Mouse (Mus musculus) neural tube, embryonic 11.5 days (tissue): ENCODE measurements around the gene 5031439G07Rik. TPM values are rescaled to one million over a fixed set of nuclear protein-coding genes. Genes with fewer than 3 reads are reported as not detected.

Source experiments
- ATAC-seq: fragments of 200-750 bp; cut with Nextera tagmentation; 2 replicates; pipeline ENCODE4 v1.8.0; 2017; ENCODE audit warnings: moderate number of reproducible peaks, mild to moderate bottlenecking, moderate TSS enrichment, moderate library complexity; ENCODE audit not compliant: insufficient read depth, low FRiP score, low TSS enrichment
- DNase-seq: peaks from one replicate; pipeline ENCODE4 v3.0.0-alpha.2; 2015; ENCODE audit warnings: low spot score
- H3K27ac ChIP-seq: fragments of 300-500 bp; sonication (generic); 2 replicates; pipeline ENCODE4 v1.5.1; 2014; ENCODE audit warnings: low read depth, mild to moderate bottlenecking, low read length
- H3K27me3 ChIP-seq: fragments of 300-500 bp; sonication (generic); 2 replicates; pipeline ENCODE4 v1.6.1; 2014; ENCODE audit warnings: mild to moderate bottlenecking, low read length, mixed read lengths; ENCODE audit not compliant: control insufficient read depth, insufficient read depth
- H3K36me3 ChIP-seq: fragments of 300-500 bp; sonication (generic); 2 replicates; pipeline ENCODE4 v1.6.1; 2014; ENCODE audit warnings: mild to moderate bottlenecking, low read length, moderate library complexity, mixed read lengths; ENCODE audit not compliant: control insufficient read depth, insufficient read depth
- H3K4me1 ChIP-seq: fragments of 300-500 bp; sonication (generic); 2 replicates; pipeline ENCODE4 v1.6.1; 2014; ENCODE audit warnings: low read length, mixed read lengths; ENCODE audit not compliant: control insufficient read depth, insufficient read depth
- H3K4me2 ChIP-seq: fragments of 300-500 bp; sonication (generic); 2 replicates; pipeline ENCODE4 v1.6.1; 2014; ENCODE audit warnings: low read depth, mild to moderate bottlenecking, moderate library complexity
- H3K4me3 ChIP-seq: fragments of 300-500 bp; sonication (generic); 2 replicates; pipeline ENCODE4 v1.5.1; 2014; ENCODE audit warnings: low read depth, low read length
- H3K9ac ChIP-seq: fragments of 300-500 bp; sonication (generic); 2 replicates; pipeline ENCODE4 v1.6.1; 2014; ENCODE audit warnings: mild to moderate bottlenecking, low read length
- H3K9me3 ChIP-seq: fragments of 300-500 bp; sonication (generic); 2 replicates; pipeline ENCODE4 v1.6.1; 2016; ENCODE audit warnings: low read length; ENCODE audit not compliant: control insufficient read depth
- WGBS: fragments of 180-500 bp; shearing (Covaris S2); extraction: QIAGEN DNeasy Blood & Tissue Kit; methylation state at CpG from one replicate; pipeline ENCODE4 v1.1.7; 2014; 5-methylcytosine and 5-hydroxymethylcytosine counted together
- polyA plus RNA-seq: library from polyadenylated mRNA; unstranded; fragments of >200 nt; fragmentation: Nextera tagmentation; extraction: Ambion mirVana; gene quantifications from 2 replicates; pipeline ENCODE4 v1.2.1, GENCODE M21; 2014

5031439G07Rik gene
- polyA plus RNA-seq, 1 experiment from 2014 or later: 39.3 TPM

DNA sequence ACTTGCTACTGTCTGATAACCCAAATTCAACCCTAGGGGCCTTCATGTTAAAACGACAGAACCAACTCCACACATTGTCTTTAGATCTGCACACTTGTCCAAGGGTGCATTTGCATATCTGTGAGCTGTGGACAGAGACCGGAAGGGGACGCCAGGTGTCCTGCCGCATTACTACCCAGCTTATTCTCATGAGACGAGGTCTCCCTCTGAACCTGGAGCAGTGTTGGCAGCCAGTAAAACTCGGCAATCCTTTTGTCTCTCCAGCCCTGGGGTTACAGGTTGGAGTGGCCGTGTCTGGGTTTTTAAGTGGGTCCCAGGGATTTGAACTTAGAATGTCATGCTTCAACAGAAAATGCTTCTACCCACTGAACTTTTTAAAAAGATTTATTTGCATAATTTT is 11.6 kb upstream of the 5031439G07Rik start:
- 70% methylated on average over 7 of the region's 7 CpGs for WGBS
- DNase-seq (no peak), ATAC-seq (no peak)
- Histone ChIP-seq H3K4me1 (no peaks in the 10 kb centered on the region), H3K9me3 (no peaks in the 10 kb centered on the region), H3K36me3 (no peaks in the 10 kb centered on the region), H3K4me3 (no peak overlapping the region), H3K27ac (no peak overlapping the region), H3K9ac (no peak overlapping the region), H3K4me2 (no peak overlapping the region), H3K27me3 (no peaks in the 10 kb centered on the region)

DNA sequence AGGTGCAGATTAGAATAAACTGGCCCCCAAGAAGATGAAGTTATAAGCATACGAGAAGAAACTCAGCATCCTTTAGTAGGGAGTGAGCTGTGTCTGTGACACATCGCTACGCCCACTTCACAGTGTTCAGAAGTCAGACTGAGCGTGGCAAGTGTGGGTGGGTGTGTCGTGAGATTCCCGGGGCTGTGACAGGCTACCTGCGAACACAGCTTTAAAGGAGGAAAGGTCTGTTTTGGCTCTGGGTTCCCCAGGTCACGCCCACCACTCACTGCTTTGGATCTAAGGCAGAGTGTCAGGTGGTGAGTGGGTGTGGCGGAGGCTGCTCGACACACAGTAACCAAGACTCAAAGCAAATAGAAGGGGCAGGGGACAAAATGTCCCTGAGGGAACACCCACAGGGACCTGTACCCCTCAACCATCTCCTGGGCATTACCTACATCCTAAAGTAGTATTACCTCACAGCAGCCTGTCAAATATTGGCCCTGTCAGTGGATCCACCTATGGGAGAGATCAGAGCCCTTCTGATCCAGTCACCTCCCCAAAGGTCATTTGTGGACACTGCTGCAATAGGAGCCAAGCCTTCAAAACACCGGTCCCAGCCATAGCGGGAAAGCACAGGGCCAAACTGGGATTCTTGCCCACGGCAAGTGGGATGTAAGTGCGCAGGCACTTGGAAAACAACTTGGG is 9.6 kb upstream of the 5031439G07Rik start:
- Histone ChIP-seq H3K9ac (no peak overlapping the region), H3K4me3 (no peak overlapping the region), H3K9me3 (no peaks in the 10 kb centered on the region), H3K27me3 (no peaks in the 10 kb centered on the region), H3K27ac (no peak overlapping the region), H3K4me1 (no peaks in the 10 kb centered on the region), H3K4me2 (no peak overlapping the region), H3K36me3 (no peaks in the 10 kb centered on the region)
- ATAC-seq (no peak), DNase-seq (no peak)
- WGBS: 74% methylated on average over 14 of the region's 14 CpGs

DNA sequence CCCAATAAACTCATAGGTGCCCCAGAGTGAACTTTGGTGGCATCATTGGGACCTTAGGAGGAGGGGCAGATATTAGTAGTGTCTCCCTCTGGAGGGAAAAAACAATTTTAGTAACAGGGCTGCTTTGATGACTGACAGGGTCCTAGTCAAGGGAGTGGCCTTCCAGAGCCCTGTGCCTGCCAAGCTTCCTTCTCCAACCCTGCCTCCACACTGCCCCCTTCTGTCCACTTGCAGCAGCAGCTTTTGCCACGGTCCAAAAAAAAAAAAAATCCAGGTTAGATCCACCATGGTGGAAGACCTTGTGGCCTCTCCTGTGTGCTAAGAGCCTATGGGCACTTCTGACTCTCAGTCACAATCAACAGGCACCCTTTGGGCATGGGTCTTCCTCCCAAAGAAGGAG is 7.6 kb upstream of the 5031439G07Rik start:
- Histone ChIP-seq H3K36me3 (no peaks in the 10 kb centered on the region), H3K4me3 (no peak overlapping the region), H3K27me3 (no peaks in the 10 kb centered on the region), H3K4me1 (no peaks in the 10 kb centered on the region), H3K4me2 (no peak overlapping the region), H3K9me3 (no peaks in the 10 kb centered on the region), H3K9ac (no peak overlapping the region), H3K27ac (no peak overlapping the region)
- WGBS: 23% methylated on average over 1 of the region's 1 CpGs
- ATAC-seq (no peak), DNase-seq (peak; percentile 56)

DNA sequence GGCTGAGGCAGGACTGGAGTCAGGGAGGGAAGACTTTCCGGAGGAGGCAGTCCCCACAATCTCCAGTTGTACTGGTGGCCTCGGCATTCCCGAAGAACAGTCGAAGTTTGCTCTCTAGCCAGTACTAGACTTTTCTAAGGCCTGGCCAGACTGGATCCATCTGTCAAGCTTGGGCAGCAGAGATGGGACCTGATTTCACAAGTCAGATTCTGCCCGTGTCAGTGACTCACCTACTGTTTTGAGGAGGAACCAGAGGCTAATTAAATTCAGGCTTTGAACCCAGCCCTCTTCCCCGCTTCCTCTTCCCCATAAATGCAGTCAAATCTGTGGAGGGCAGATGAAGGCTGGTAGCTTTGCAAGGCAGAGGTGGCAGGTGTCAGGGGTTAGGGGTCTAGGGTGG is 6.7 kb upstream of the 5031439G07Rik start:
- 44% methylated on average over 6 of the region's 6 CpGs for WGBS
- Histone ChIP-seq H3K36me3 (no peaks in the 10 kb centered on the region), H3K9ac (no peak overlapping the region), H3K27me3 (no peaks in the 10 kb centered on the region; the same call in 1 of the 2 replicates), H3K9me3 (no peaks in the 10 kb centered on the region), H3K4me3 (no peak overlapping the region), H3K27ac (no peak overlapping the region), H3K4me1 (no peaks in the 10 kb centered on the region), H3K4me2 (no peak overlapping the region)
- no peak for DNase-seq
- ATAC-seq: no peak

DNA sequence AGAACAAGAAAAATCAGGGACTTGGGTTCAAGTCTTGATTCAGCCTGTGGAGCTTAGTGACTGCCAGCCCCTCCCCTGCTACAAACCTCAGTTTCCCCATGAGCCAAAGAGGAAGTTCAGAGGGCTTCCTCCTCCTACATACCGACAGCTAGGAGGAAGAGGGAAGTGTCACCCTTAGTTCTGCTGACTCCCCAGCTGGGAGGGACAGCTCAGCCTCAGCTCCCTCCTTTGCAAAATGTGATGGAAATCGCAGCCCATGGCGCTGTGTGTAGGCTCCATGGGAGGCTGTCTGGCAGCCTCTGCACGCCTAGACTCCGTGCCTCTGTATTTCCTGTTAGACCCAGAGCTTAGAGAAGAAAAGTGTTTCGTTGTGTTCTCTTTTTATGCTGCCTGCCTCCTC is 6.1 kb upstream of the 5031439G07Rik start:
- H3K4me2 ChIP-seq: no peak overlapping the region
- WGBS: 49% methylated on average over 6 of the region's 6 CpGs
- H3K4me3 ChIP-seq: no peak overlapping the region
- ATAC-seq: no peak
- no peak overlapping the region for H3K9ac ChIP-seq
- H3K36me3 ChIP-seq: no peaks in the 10 kb centered on the region
- no peaks in the 10 kb centered on the region; the same call in 1 of the 2 replicates for H3K27me3 ChIP-seq
- H3K9me3 ChIP-seq: no peaks in the 10 kb centered on the region
- H3K4me1 ChIP-seq: no peaks in the 10 kb centered on the region
- DNase-seq: no peak
- H3K27ac ChIP-seq: no peak overlapping the region

DNA sequence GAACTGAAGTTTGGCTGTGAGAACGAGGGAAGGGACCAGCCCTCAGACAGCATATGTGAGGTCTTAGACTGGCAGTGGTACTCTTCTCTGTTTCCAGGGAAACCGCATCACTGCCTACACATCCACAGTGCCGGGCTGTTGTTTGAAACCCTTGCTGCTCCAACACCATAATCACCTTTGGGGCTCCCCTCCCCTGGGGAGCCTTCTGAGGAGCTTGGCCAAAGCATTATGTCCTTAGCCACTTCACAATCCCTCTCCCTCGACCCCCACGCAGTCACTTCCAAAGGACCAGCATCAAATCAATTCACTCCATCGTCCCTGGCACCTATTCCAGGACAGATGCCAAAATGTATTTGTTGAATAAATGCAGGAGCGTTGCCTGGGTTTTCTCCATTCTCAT is 1.4 kb upstream of the 5031439G07Rik start:
- Histone ChIP-seq H3K9ac (no peak overlapping the region), H3K4me1 (peaks cover 7% of the 10 kb centered on the region), H3K9me3 (no peaks in the 10 kb centered on the region), H3K27ac (no peak overlapping the region), H3K4me3 (no peak overlapping the region), H3K36me3 (no peaks in the 10 kb centered on the region), H3K4me2 (no peak overlapping the region), H3K27me3 (no peaks in the 10 kb centered on the region; the same call in 1 of the 2 replicates)
- WGBS: 73% methylated on average over 7 of the region's 7 CpGs
- ATAC-seq (no peak), DNase-seq (no peak)

DNA sequence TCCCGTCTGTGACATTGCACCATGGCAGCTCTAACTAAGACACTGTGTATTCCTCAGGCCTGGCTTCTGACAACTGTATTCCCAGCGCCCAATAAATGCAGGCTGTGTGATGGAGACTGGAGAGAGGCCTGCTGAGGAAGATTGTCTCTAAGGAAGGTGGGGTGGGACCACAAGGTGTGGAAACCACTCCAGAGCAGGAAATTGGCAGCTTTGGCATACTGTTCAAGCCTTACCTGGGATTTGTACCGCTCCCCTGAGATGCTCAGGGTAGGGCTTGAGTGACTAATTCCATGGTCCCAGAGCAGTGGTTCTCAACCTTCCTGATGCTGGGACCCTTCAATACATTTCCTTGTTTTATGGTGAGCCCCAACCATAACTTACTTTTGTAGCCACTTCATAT is 747 bp upstream of the 5031439G07Rik start:
- Histone ChIP-seq H3K27me3 (no peaks in the 10 kb centered on the region; the same call in 1 of the 2 replicates), H3K9me3 (no peaks in the 10 kb centered on the region), H3K27ac (no peak overlapping the region), H3K4me2 (no peak overlapping the region), H3K4me3 (no peak overlapping the region), H3K9ac (no peak overlapping the region), H3K4me1 (peaks cover 7% of the 10 kb centered on the region), H3K36me3 (no peaks in the 10 kb centered on the region)
- no peak for DNase-seq
- no peak for ATAC-seq
- 75% methylated on average over 3 of the region's 3 CpGs for WGBS

DNA sequence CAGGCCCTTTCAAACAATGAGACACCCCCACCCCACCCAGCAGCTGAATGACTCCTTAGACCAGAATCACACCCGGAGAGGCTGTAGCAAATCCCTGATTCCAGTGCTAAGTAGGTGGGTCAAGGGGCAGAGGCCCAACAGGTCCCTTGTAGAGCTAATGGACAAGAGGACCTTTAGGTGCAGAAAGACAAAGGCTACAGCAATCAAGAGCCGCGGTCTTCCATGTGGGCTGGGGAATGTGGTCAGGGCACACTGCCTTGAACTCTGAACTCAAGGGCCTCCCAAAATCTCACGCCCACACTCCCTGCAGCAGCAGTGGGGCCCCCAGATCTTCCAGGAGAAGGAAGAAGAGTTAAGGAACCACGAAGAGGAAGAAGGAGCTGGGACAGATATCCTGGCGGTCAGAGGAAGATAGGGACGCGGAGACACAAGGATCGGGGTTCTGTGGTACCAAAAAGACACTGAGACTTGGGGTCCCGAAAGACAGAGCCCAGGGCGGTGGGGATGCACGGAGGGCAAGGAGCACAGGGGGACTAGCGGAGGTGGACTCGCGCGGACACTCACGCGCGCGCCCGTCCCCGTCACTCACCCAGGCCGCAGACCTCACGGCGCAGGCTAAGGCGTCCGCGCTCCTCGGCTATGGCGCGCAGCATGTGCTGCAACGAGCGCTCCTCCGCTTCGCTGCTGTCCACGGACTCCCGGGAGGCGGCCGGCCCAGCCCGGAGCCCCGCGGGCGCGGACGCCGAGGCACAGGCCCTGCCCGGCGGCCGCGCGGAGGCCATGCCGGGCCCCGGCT is 1.1 kb downstream of the 5031439G07Rik start:
- peak overlapping the region; percentile 77 for H3K27ac ChIP-seq
- ATAC-seq (peak; percentile 68), DNase-seq (peak; percentile 62)
- H3K9me3 ChIP-seq: no peaks in the 10 kb centered on the region
- WGBS: under 1% methylated on average over 48 of the region's 53 CpGs
- H3K4me1 ChIP-seq: peaks cover 7% of the 10 kb centered on the region
- no peaks in the 10 kb centered on the region; the same call in 1 of the 2 replicates for H3K27me3 ChIP-seq
- peak overlapping the region; percentile 87 for H3K4me3 ChIP-seq
- H3K9ac ChIP-seq: peak overlapping the region; percentile 92
- no peaks in the 10 kb centered on the region for H3K36me3 ChIP-seq
- peak overlapping the region; percentile 81 for H3K4me2 ChIP-seq
